ENCODE assay signal across 8 mouse cellular contexts in the genomic region with DNA sequence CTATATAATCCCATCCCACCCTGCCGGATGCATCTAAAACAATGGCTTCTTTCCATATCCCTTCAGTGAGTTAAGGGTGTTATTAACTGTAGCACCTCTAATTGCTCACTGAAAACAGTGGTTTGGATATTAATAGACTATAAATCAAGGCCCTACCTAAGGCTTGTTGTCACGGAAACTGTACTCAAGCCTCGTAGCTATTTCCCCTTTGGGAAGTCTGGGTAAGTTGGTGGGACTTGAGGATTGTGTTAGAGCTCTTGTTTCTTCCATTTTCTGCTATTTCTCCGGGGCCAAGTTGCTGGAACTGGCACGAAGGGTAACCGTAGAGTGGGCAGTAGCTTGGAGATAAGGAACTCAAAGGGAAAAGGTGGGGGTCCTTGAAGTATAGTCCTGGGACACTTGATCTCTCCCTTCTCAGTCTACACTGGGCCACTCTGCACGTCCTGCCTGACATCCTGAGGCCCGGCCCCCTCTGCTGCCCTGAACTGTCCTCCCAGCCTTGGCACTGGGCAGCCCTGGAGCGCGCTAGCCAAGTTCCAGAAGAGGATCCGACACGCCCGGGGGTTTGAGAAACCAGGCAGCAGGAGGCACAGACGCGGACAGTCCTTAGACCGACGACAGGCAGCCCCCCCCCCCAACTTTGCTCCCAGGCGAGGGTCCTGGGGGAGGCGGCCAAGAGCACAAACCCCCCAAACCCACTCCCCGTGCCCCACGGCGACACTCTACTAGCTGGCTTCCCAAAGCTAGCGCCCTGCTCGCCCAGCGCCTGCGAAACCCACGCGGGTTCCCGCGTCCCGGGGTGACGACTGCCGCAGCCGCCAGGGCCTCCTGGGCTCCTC. TPM values are rescaled to one million over a fixed set of nuclear protein-coding genes. Genes with fewer than 3 reads are reported as not detected.
DNase-seq lines count a peak whose midpoint lies in the region; ATAC-seq and TF ChIP-seq lines count a peak whose summit lies in the region.

No protein-coding gene starts in this region.

- TF ChIP-seq CTCF in small intestine, adult 2 months (IDR thresholded peaks at IDR 0.05; ENCODE audit: extremely low read depth, insufficient read length, insufficient replicate concordance, low read depth, low read length), result no peak

- peaks cover 54% of the 10 kb centered on the region for H3K36me3 ChIP-seq in erythroblast, embryonic 14.5 days (ENCODE audit: control insufficient read depth)
- no peaks in the 10 kb centered on the region for H3K36me3 ChIP-seq in heart, embryonic 16.5 days (ENCODE audit: control insufficient read depth, insufficient read depth)
- no peaks in the 10 kb centered on the region for H3K36me3 ChIP-seq in small intestine, adult 2 months (ENCODE audit: control insufficient read depth, insufficient read depth, low read length)

- no peak overlapping the region for H3K27ac ChIP-seq in brown adipose tissue, adult 24 weeks (replicated peaks; ENCODE audit: low read depth, low read length)
- peak overlapping the region; percentile 97 for H3K27ac ChIP-seq in heart, embryonic 16.5 days (ENCODE audit: low read length)
- no peak overlapping the region for H3K27ac ChIP-seq in small intestine, adult 2 months (ENCODE audit: insufficient read depth, low read depth, low read length)

- no peak for TF ChIP-seq POLR2A in small intestine, adult 2 months (IDR thresholded peaks at IDR 0.05; ENCODE audit: low read depth, low read length)

- peak overlapping the region; percentile 98 for H3K4me2 ChIP-seq in heart, embryonic 16.5 days (ENCODE audit: low read depth, low read length)

- peak overlapping the region; percentile 84 for H3K4me3 ChIP-seq in brown adipose tissue, adult 24 weeks (ENCODE audit: insufficient read depth, low read depth, low read length)
- peak overlapping the region; percentile 93 for H3K4me3 ChIP-seq in erythroblast, embryonic 14.5 days (replicated peaks)
- peak overlapping the region; percentile 90 for H3K4me3 ChIP-seq in heart, embryonic 16.5 days (ENCODE audit: low read length)
- peak overlapping the region; percentile 96 for H3K4me3 ChIP-seq in small intestine, adult 2 months (ENCODE audit: low read depth, low read length)

- H3K4me1 ChIP-seq in brown adipose tissue, adult 24 weeks (ENCODE audit: control insufficient read depth, insufficient read depth, insufficient read length, low read length), result no peaks in the 10 kb centered on the region; the same call in 1 of the 2 replicates
- H3K4me1 ChIP-seq in erythroblast, embryonic 14.5 days (ENCODE audit: control insufficient read depth), result peaks cover 74% of the 10 kb centered on the region
- H3K4me1 ChIP-seq in heart, embryonic 16.5 days (ENCODE audit: control insufficient read depth, insufficient read depth, low read length), result peaks cover 19% of the 10 kb centered on the region
- H3K4me1 ChIP-seq in small intestine, adult 2 months (ENCODE audit: control insufficient read depth, insufficient read depth, insufficient read length, low read length), result peaks cover 4% of the 10 kb centered on the region; the same call in 1 of the 2 replicates

- H3K9ac ChIP-seq in heart, embryonic 16.5 days (ENCODE audit: low read length), result peak overlapping the region; percentile 89

- H3K9me3 ChIP-seq in erythroblast, embryonic 14.5 days (ENCODE audit: control insufficient read depth, low read length), result no peaks in the 10 kb centered on the region
- no peaks in the 10 kb centered on the region for H3K9me3 ChIP-seq in heart, embryonic 16.5 days (replicated peaks; ENCODE audit: control insufficient read depth, low read length)

- H3K27me3 ChIP-seq in erythroblast, embryonic 14.5 days (ENCODE audit: control insufficient read depth), result peaks cover 41% of the 10 kb centered on the region
- peaks cover 21% of the 10 kb centered on the region for H3K27me3 ChIP-seq in heart, embryonic 16.5 days (ENCODE audit: control insufficient read depth, insufficient read depth, low read length)
- peaks cover 54% of the 10 kb centered on the region for H3K27me3 ChIP-seq in small intestine, adult 2 months (ENCODE audit: control insufficient read depth, insufficient read depth, low read length)

- WGBS in heart, embryonic 16.5 days, result 6% methylated on average over 33 of the region's 34 CpGs
- 13% methylated on average over 34 of the region's 34 CpGs for WGBS in small intestine, adult 2 months

- DNase-seq in ZHBTc4 (ENCODE audit: low read depth, low spot score), result peak; percentile 33
- peak; percentile 49 for DNase-seq in kidney, postnatal 10 days
- peak; percentile 48 for DNase-seq in lung, postnatal 10 days
- no peak for DNase-seq in natural killer cell, adult 2 months (ENCODE audit: low spot score in 2 of 2)

- ATAC-seq in heart, embryonic 16.5 days (replicated peaks; ENCODE audit: extremely low read depth, insufficient read depth, low FRiP score), result peak; percentile 71

RNA-seq across cellular contexts. Expression of a gene that starts 1.2 kb away (rescaled TPM):
- polyA plus RNA-seq in brown adipose tissue, adult 24 weeks (2012; ENCODE audit: insufficient read depth, insufficient read length, missing spikeins), result 1.1 and 1.3 TPM in 2 replicates
- polyA plus RNA-seq in erythroblast, embryonic 14.5 days (2012), result 192 and 204 TPM in 2 replicates
- 6.0 and 7.7 TPM in 2 replicates for polyA plus RNA-seq in heart, embryonic 16.5 days (2015; fragmentation: Nextera tagmentation; extraction: Ambion mirVana)
- 0.60 TPM in 2 replicates for polyA plus RNA-seq in small intestine, adult 2 months (2012; rRNA removed)

RNA-seq across cellular contexts. Expression of a gene that starts 56.2 kb away (rescaled TPM):
- 161 and 173 TPM in 2 replicates for polyA plus RNA-seq in brown adipose tissue, adult 24 weeks (2012; ENCODE audit: insufficient read depth, insufficient read length, missing spikeins)
- 0.53 and 0.94 TPM in 2 replicates for polyA plus RNA-seq in erythroblast, embryonic 14.5 days (2012)
- polyA plus RNA-seq in heart, embryonic 16.5 days (2015; fragmentation: Nextera tagmentation; extraction: Ambion mirVana), result 199 and 218 TPM in 2 replicates
- 20.3 and 20.9 TPM in 2 replicates for polyA plus RNA-seq in small intestine, adult 2 months (2012; rRNA removed)

RNA-seq across cellular contexts. Expression of a gene that starts 56.2 kb away (rescaled TPM):
- polyA plus RNA-seq in brown adipose tissue, adult 24 weeks (2012; ENCODE audit: insufficient read depth, insufficient read length, missing spikeins), result 17.9 and 20.7 TPM in 2 replicates
- 6.1 and 7.3 TPM in 2 replicates for polyA plus RNA-seq in erythroblast, embryonic 14.5 days (2012)
- 24.4 and 26.0 TPM in 2 replicates for polyA plus RNA-seq in heart, embryonic 16.5 days (2015; fragmentation: Nextera tagmentation; extraction: Ambion mirVana)
- 9.1 and 27.1 TPM in 2 replicates for polyA plus RNA-seq in small intestine, adult 2 months (2012; rRNA removed)

Comparison
In these comparisons a context has a peak if more than half of its experiments do, and no peak if none do; other contexts are left out.
1. DNase-seq: peak in ZHBTc4 (single experiment), kidney, postnatal 10 days (single experiment) and lung, postnatal 10 days (single experiment); none in natural killer cell, adult 2 months (0 of 2).
2. RNA of a gene that starts 1.2 kb away (polyA plus RNA-seq): 192 to 204 TPM in erythroblast, embryonic 14.5 days; 6.0 to 7.7 TPM in heart, embryonic 16.5 days, 1.1 to 1.3 TPM in brown adipose tissue, adult 24 weeks and 0.60 TPM in small intestine, adult 2 months; every median in the first group is over 10 times any median in the second.
3. RNA of a gene that starts 56.2 kb away (polyA plus RNA-seq): 199 to 218 TPM in heart, embryonic 16.5 days, 161 to 173 TPM in brown adipose tissue, adult 24 weeks and 20.3 to 20.9 TPM in small intestine, adult 2 months; 0.53 to 0.94 TPM in erythroblast, embryonic 14.5 days; every median in the first group is over 10 times any median in the second.
4. Peak in every context shown above with its lines, with median percentiles within 50 percentile points of each other: H3K4me3 ChIP-seq.